Mouse (Mus musculus) macrophage (primary cell): ENCODE results near the gene Olfr1361. TPM values are rescaled to one million over a fixed set of nuclear protein-coding genes. Genes with fewer than 3 reads are reported as not detected.

ENCODE experiments used
- H3K27ac ChIP-seq: fragments of 350-480 bp; formaldehyde crosslinking; 2 replicates; pipeline ENCODE4 v1.9.0; 2021
- H3K36me3 ChIP-seq: fragments of 350-480 bp; formaldehyde crosslinking; 2 replicates; pipeline ENCODE4 v1.9.0; 2021; ENCODE audit errors: inconsistent target
- H3K4me3 ChIP-seq: fragments of 350-480 bp; formaldehyde crosslinking; 2 replicates; pipeline ENCODE4 v1.9.0; 2021; ENCODE audit errors: inconsistent target
- H3K79me2 ChIP-seq: fragments of 350-480 bp; formaldehyde crosslinking; 2 replicates; pipeline ENCODE4 v1.9.0; 2021; ENCODE audit errors: inconsistent target
- WGBS: methylation state at CpG from one replicate; pipeline ENCODE4 v1.1.7; 2026; ENCODE audit warnings: inconsistent platforms; ENCODE audit not compliant: missing documents; 5-methylcytosine and 5-hydroxymethylcytosine counted together
- polyA plus RNA-seq: library from polyadenylated mRNA; stranded (reverse); fragments of 250-400 nt; gene quantifications from 3 replicates; pipeline ENCODE4 v1.2.4, GENCODE M21; 2018; ENCODE audit warnings: inconsistent platforms
- total RNA-seq, 78 experiments: library from RNA; depleted of rRNA; stranded (reverse); fragments of 250-400 nt; gene quantifications; 1 replicate in 9 of 78; 2 replicates in 24 of 78; 3 replicates in 43 of 78; 4 replicates in 2 of 78; pipeline ENCODE4 v1.2.4; 2018; ENCODE audit warnings: inconsistent platforms in 56 of 78

The Olfr1361 gene
- total RNA-seq (2018; cell fraction: chromatin; rRNA removed) = not detected
- total RNA-seq (2018; cell fraction: cytosol; rRNA removed) = not detected
- not detected for total RNA-seq (2018; cell fraction: nucleus; rRNA removed)
- not detected in 3 replicates for polyA plus RNA-seq

DNA sequence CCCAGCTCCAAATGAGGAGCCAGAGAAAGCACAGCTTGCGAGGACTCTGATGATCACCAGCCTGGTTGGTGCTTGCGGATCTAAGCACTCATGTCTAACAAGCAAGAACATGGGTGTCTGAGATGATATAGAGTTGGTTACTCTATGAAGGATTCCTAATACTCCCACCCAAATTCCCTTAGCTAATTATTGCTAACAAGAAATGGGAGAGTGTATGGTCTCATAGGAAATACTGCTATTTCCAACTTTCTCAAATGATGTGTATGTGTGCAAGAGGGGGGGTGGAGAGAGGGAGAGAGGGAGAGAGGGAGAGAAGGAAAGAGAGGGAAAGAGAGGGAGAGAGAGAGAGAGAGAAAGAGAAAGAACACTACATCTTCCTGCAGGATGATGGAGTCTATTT, at the start of gene Olfr1361:
Gene Olfr1361, minus strand, starts transcription at position 101 of the 400 bp plus-strand sequence.
- H3K79me2 ChIP-seq = no peaks in the 10 kb centered on the region
- H3K4me3 ChIP-seq = no peak within 1 kb of the TSS
- 40% methylated on average over 1 of the region's 2 CpGs for WGBS
- no peaks in the 10 kb centered on the region for H3K36me3 ChIP-seq
- H3K27ac ChIP-seq = no peak within 1 kb of the TSS

GRCm38 (mm10) chr13:21711698-21712097, 48.5 kb upstream of the Olfr1361 start:
- no peaks in the 10 kb centered on the region for H3K79me2 ChIP-seq
- no peak overlapping the region for H3K4me3 ChIP-seq
- no peaks in the 10 kb centered on the region for H3K36me3 ChIP-seq
- no peak overlapping the region for H3K27ac ChIP-seq
- WGBS = 55% methylated on average over 4 of the region's 4 CpGs

GRCm38 (mm10) chr13:21710821-21711525, 47.8 kb upstream of the Olfr1361 start:
- Histone ChIP-seq H3K36me3 (no peaks in the 10 kb centered on the region), H3K27ac (no peak overlapping the region)
- 9% methylated on average over 22 of the region's 22 CpGs for WGBS

DNA sequence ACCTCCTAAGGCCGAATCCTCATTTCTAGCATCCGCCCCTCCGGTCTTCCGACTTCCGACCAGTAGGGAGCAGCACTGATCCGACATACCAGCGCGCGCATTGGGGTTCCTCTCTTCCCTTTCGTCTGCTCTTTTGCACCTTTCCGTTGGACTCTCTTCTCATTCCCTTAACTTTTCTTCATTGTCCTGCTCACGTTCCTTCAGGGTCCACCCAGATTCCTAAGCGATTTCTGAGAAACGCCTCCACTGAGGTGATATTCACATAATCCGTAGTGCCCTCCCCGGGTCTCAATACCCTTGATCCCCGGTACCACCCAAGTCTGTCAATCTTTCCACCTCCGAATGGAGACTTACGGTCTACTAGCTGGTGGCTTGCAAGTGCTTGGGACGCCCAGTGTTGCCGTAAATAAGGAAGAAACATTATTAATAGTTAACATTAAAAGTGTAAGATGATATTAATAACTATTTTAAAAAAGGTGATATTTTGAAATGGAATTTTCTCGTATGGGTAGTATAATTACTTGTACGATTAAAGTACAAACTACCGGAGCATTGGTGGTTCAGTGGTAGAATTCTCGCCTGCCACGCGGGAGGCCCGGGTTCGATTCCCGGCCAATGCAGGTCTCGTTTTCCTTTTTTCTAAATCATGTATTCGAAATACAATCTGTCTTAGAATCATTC, 47.0 kb upstream of the Olfr1361 start:
- 0 out of 2 replicates have a peak overlapping the region, but pooled peaks have one; percentile 24 for H3K27ac ChIP-seq
- H3K36me3 ChIP-seq = no peaks in the 10 kb centered on the region

More at GRCm38 (mm10) chr13:21710821-21711525, 47.8 kb upstream of the Olfr1361 start:
- peak overlapping the region; percentile 87 for H3K4me3 ChIP-seq
- H3K79me2 ChIP-seq = no peaks in the 10 kb centered on the region

DNA sequence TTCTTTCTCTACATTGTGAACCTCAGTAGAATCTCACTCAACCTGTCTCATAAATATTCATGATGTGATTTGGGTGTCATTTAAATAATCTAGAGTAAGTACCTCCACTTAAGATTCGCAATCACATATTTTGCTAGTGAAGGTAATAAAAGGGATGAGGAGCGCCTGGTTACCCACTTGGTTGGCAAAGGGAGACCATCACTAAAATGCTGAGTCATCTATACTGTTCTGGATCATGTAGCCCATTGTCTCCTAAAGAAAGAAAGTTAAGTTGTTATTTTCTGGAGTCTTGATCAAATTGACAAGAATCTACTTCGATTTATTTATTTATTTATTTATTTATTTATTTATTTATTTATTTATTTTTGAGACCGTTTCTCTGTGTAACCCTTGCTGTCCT, 43.5 kb upstream of the Olfr1361 start:
- Histone ChIP-seq H3K79me2 (no peaks in the 10 kb centered on the region), H3K4me3 (no peak overlapping the region), H3K27ac (no peak overlapping the region), H3K36me3 (no peaks in the 10 kb centered on the region)
- 82% methylated on average over 4 of the region's 4 CpGs for WGBS

More for the DNA sequence above, 47.0 kb upstream of the Olfr1361 start:
- Histone ChIP-seq H3K4me3 (peak overlapping the region; percentile 87), H3K79me2 (no peaks in the 10 kb centered on the region)
- 0% methylated on average over 32 of the region's 32 CpGs for WGBS

- no peaks in the 10 kb centered on the region for H3K36me3 ChIP-seq
- no peak within 1 kb of the TSS for H3K27ac ChIP-seq
- no peak within 1 kb of the TSS for H3K4me3 ChIP-seq
These were observed 34.6 kb upstream of the Olfr1361 start, which contains the start of gene Olfr1359 for GRCm38 (mm10) chr13:21697811-21698210. TSS of gene Olfr1359 (plus strand) at chr13:21698111.

GRCm38 (mm10) chr13:21677305-21677704, 14.1 kb upstream of the Olfr1361 start, which contains the start of gene Olfr1360:
TSS of gene Olfr1360 (minus strand) at chr13:21677405.
- Histone ChIP-seq H3K4me3 (no peak within 1 kb of the TSS), H3K36me3 (no peaks in the 10 kb centered on the region), H3K27ac (no peak within 1 kb of the TSS), H3K79me2 (no peaks in the 10 kb centered on the region)
- 76% methylated on average over 2 of the region's 2 CpGs for WGBS

More at GRCm38 (mm10) chr13:21697811-21698210, 34.6 kb upstream of the Olfr1361 start, which contains the start of gene Olfr1359:
- no peaks in the 10 kb centered on the region for H3K79me2 ChIP-seq

GRCm38 (mm10) chr13:21642418-21642817, 20.8 kb downstream of the Olfr1361 start, which contains the start of gene Olfr11:
TSS of gene Olfr11 (minus strand) at chr13:21642518.
- Histone ChIP-seq H3K36me3 (no peaks in the 10 kb centered on the region), H3K4me3 (no peak within 1 kb of the TSS), H3K27ac (no peak within 1 kb of the TSS), H3K79me2 (no peaks in the 10 kb centered on the region)
- WGBS = 88% methylated on average over 2 of the region's 2 CpGs

GRCm38 (mm10) chr13:21613922-21614321, 49.3 kb downstream of the Olfr1361 start, which contains the start of gene Olfr1362:
TSS of gene Olfr1362 (minus strand) at chr13:21614022.
- Histone ChIP-seq H3K79me2 (no peaks in the 10 kb centered on the region), H3K27ac (no peak within 1 kb of the TSS), H3K36me3 (no peaks in the 10 kb centered on the region), H3K4me3 (no peak within 1 kb of the TSS)

Other genes starting within 250 kb of the Olfr1361 start
- not detected in 3 replicates for gene Pgbd1, start 222.3 kb downstream of the Olfr1361 start, polyA plus RNA-seq
- gene Zscan26, start 209.7 kb downstream of the Olfr1361 start, polyA plus RNA-seq = 11.1 to 21.4 TPM (median 17.0 TPM) in 3 replicates
- gene Nkapl, start 194.9 kb downstream of the Olfr1361 start, polyA plus RNA-seq = 0.29 to 0.41 TPM in 2 of 3 replicates, not detected in the other
- gene Zkscan4, start 184.5 kb downstream of the Olfr1361 start, polyA plus RNA-seq = 0.47 to 0.84 TPM (median 0.63 TPM) in 3 replicates
- gene Gm10065, start 183.9 kb downstream of the Olfr1361 start, polyA plus RNA-seq = not detected in 3 replicates
- 0.11 to 0.38 TPM (median 0.23 TPM) in 3 replicates for gene AK157302, start 168.2 kb downstream of the Olfr1361 start, polyA plus RNA-seq
- 3.8 to 14.2 TPM (median 11.7 TPM) in 3 replicates for gene Gm11273, start 162.0 kb downstream of the Olfr1361 start, polyA plus RNA-seq
- 3.0 to 3.6 TPM (median 3.4 TPM) in 3 replicates for gene Zkscan8, start 132.3 kb downstream of the Olfr1361 start, polyA plus RNA-seq
- gene Olfr1366, start 120.6 kb downstream of the Olfr1361 start, polyA plus RNA-seq = not detected in 3 replicates
- gene Olfr1535, start 103.5 kb downstream of the Olfr1361 start, polyA plus RNA-seq = not detected in 3 replicates
- gene Olfr1364, start 81.6 kb downstream of the Olfr1361 start, polyA plus RNA-seq = not detected in 3 replicates
- gene Olfr1362, start 49.4 kb downstream of the Olfr1361 start, polyA plus RNA-seq = not detected in 3 replicates
- gene Olfr11, start 20.9 kb downstream of the Olfr1361 start, polyA plus RNA-seq = not detected in 3 replicates
- not detected in 3 replicates for gene Olfr1360, start 14.0 kb upstream of the Olfr1361 start, polyA plus RNA-seq
- gene Olfr1359, start 34.7 kb upstream of the Olfr1361 start, polyA plus RNA-seq = not detected in 3 replicates
- not detected in 3 replicates for gene Hist1h2bl, start 52.8 kb upstream of the Olfr1361 start, polyA plus RNA-seq
- gene Hist1h2ai, start 53.0 kb upstream of the Olfr1361 start, polyA plus RNA-seq = not detected in 3 replicates
- 1.6 TPM in 1 of 3 replicates, not detected in the others for gene Hist1h3h, start 54.3 kb upstream of the Olfr1361 start, polyA plus RNA-seq
- gene Hist1h2bm, start 58.7 kb upstream of the Olfr1361 start, polyA plus RNA-seq = not detected in 3 replicates
- gene Hist1h4j, start 71.7 kb upstream of the Olfr1361 start, polyA plus RNA-seq = not detected in 3 replicates
- gene Hist1h4k, start 87.1 kb upstream of the Olfr1361 start, polyA plus RNA-seq = 3.4 to 5.4 TPM in 2 of 3 replicates, not detected in the other
- gene Hist1h2ak, start 90.4 kb upstream of the Olfr1361 start, polyA plus RNA-seq = not detected in 3 replicates
- 1.4 TPM in 1 of 3 replicates, not detected in the others for gene Hist1h2bn, start 90.7 kb upstream of the Olfr1361 start, polyA plus RNA-seq
- not detected in 3 replicates for gene Hist1h1b, start 117.2 kb upstream of the Olfr1361 start, polyA plus RNA-seq
- gene Hist1h3i, start 120.0 kb upstream of the Olfr1361 start, polyA plus RNA-seq = not detected in 3 replicates
- not detected in 3 replicates for gene Hist1h2an, start 123.8 kb upstream of the Olfr1361 start, polyA plus RNA-seq
- gene Hist1h2bp, start 124.1 kb upstream of the Olfr1361 start, polyA plus RNA-seq = not detected in 3 replicates
- 0.17 to 0.62 TPM in 2 of 3 replicates, not detected in the other for gene Hist1h2bq, start 146.8 kb upstream of the Olfr1361 start, polyA plus RNA-seq
- gene Hist1h2ao, start 147.1 kb upstream of the Olfr1361 start, polyA plus RNA-seq = not detected in 3 replicates
- gene Hist1h4m, start 148.4 kb upstream of the Olfr1361 start, polyA plus RNA-seq = 1.4 TPM in 1 of 3 replicates, not detected in the others
- not detected in 3 replicates for gene Hist1h4n, start 168.8 kb upstream of the Olfr1361 start, polyA plus RNA-seq
- gene Hist1h2ap, start 170.1 kb upstream of the Olfr1361 start, polyA plus RNA-seq = 13.7 to 51.2 TPM (median 37.0 TPM) in 3 replicates
- 1.1 TPM in 1 of 3 replicates, not detected in the others for gene Hist1h2br, start 170.4 kb upstream of the Olfr1361 start, polyA plus RNA-seq